Mouse (Mus musculus) lung, embryonic 15.5 days (tissue): Measurements from ENCODE around the gene Gm10722. TPM values are rescaled to one million over a fixed set of nuclear protein-coding genes. Genes with fewer than 3 reads are reported as not detected.
"Not testable (repeated sequence)": the region's sequence is repeated elsewhere in the genome, so short reads cannot be mapped to it uniquely, and the experiment has no call there.

Source experiments
- ATAC-seq: fragments of 200-750 bp; cut with Nextera tagmentation; 2 replicates; pipeline ENCODE4 v1.8.0; 2017; ENCODE audit warnings: moderate number of reproducible peaks, borderline replicate concordance; ENCODE audit not compliant: low FRiP score, low TSS enrichment; ENCODE audit errors: extremely low read depth
- H3K27ac ChIP-seq: fragments of 300-500 bp; sonication (generic); 2 replicates; pipeline ENCODE4 v1.5.1; 2015; ENCODE audit warnings: moderate library complexity, mild to moderate bottlenecking, inconsistent platforms
- H3K27me3 ChIP-seq: fragments of 300-500 bp; sonication (generic); 2 replicates; pipeline ENCODE4 v1.6.1; 2015; ENCODE audit warnings: inconsistent platforms
- H3K36me3 ChIP-seq: fragments of 300-500 bp; sonication (generic); 2 replicates; pipeline ENCODE4 v1.6.1; 2015; ENCODE audit warnings: inconsistent platforms
- H3K4me1 ChIP-seq: fragments of 300-500 bp; sonication (generic); 2 replicates; pipeline ENCODE4 v1.6.1; 2015; ENCODE audit warnings: inconsistent platforms
- H3K4me2 ChIP-seq: fragments of 300-500 bp; sonication (generic); 2 replicates; pipeline ENCODE4 v1.6.1; 2015; ENCODE audit warnings: inconsistent platforms, mild to moderate bottlenecking, moderate library complexity
- H3K4me3 ChIP-seq: fragments of 300-500 bp; sonication (generic); 2 replicates; pipeline ENCODE4 v1.5.1; 2015; ENCODE audit warnings: mild to moderate bottlenecking, inconsistent platforms
- H3K9ac ChIP-seq: fragments of 300-500 bp; sonication (generic); 2 replicates; pipeline ENCODE4 v1.6.1; 2015; ENCODE audit warnings: inconsistent platforms
- H3K9me3 ChIP-seq: fragments of 300-500 bp; sonication (generic); 2 replicates; pipeline ENCODE4 v1.6.1; 2016; ENCODE audit warnings: inconsistent platforms
- WGBS: fragments of 180-500 bp; shearing (Covaris S2); methylation state at CpG from one replicate; pipeline ENCODE4 v1.1.7; 2015; 5-methylcytosine and 5-hydroxymethylcytosine counted together
- polyA plus RNA-seq: library from polyadenylated mRNA; unstranded; fragments of >200 nt; fragmentation: Nextera tagmentation; extraction: Ambion mirVana; gene quantifications from 2 replicates; pipeline ENCODE4 v1.2.1, GENCODE M21; 2015

The Gm10722 gene
- polyA plus RNA-seq, 1 experiment from 2014 or later = not detected

DNA sequence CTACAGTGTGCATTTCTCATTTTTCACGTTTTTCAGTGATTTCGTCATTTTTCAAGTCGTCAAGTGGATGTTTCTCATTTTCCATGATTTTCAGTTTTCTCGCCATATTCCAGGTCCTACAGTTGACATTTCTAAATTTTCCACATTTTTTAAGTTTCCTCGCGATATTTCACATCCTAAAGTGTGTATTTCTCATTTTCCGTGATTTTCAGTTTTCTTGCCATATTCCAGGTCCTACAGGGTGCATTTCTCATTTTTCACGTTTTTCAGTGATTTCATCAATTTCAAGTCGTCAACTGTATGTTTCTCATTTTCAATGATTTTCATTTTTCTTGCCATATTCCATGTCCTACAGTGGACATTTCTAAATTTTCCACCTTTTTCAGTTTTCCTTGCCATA is 16.4 kb downstream of the Gm10722 start, which contains the start of gene Gm10719:
Gene Gm10719, plus strand, starts transcription at position 301 of the 400 bp plus-strand sequence.
- not testable (repeated sequence) for H3K4me3 ChIP-seq, H3K4me2 ChIP-seq, H3K27ac ChIP-seq, ATAC-seq, H3K9me3 ChIP-seq, H3K27me3 ChIP-seq, H3K36me3 ChIP-seq, H3K4me1 ChIP-seq, H3K9ac ChIP-seq
- WGBS = 71% methylated on average over 1 of the region's 9 CpGs

DNA sequence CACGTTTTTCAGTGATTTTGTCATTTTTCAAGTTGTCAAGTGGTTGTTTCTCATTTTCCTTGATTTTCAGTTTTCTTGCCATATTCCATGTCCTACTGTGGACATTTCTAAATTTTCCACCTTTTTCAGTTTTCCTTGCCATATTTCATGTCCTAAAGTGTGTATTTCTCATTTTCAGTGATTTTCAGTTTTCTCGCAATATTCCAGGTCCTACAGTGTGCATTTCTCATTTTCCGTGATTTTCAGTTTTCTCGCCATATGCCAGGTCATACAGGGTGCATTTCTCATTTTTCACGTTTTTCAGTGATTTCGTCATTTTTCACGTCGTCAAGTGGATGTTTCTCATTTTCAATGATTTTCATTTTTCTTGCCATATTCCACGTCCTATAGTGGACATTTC is 18.2 kb downstream of the Gm10722 start:
- not testable (repeated sequence) for H3K4me2 ChIP-seq, H3K36me3 ChIP-seq, H3K27ac ChIP-seq, ATAC-seq, H3K9ac ChIP-seq, H3K27me3 ChIP-seq, H3K9me3 ChIP-seq, H3K4me1 ChIP-seq, H3K4me3 ChIP-seq
- WGBS = 61% methylated on average over 9 of the region's 9 CpGs

DNA sequence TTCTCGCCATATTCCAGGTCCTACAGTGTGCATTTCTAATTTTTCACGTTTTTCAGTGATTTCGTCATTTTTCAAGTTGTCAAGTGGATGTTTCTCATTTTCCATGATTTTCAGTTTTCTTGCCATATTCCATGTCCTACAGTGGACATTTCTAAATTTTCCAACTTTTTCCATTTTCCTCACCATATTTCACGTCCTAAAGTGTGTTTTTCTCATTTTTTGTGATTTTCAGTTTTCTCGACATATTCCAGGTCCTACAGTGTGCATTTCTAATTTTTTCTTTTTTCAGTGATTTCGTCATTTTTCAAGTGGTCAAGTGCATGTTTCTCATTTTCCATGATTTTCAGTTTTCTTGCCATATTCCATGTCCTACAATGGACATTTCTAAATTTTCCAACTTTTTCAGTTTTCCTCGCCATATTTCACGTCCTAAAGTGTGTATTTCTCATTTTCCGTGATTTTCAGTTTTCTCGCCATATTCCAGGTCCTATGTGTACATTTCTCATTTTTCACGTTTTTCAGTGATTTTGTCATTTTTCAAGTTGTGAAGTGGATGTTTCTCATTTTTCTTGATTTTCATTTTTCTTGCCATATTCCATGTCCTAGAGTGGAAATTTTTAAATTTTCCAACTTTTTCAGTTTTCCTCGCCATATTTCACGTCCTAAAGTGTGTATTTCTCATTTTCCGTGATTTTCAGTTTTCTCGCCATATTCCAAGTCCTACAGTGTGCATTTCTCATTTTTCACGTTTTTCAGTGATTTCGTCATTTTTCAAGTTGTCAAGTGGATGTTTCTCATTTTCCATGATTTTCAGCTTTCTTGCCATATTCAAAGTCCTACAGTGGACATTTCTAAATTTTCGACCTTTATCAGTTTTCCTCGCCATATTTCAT is 19.4 kb downstream of the Gm10722 start:
- not testable (repeated sequence) for H3K9ac ChIP-seq, H3K4me1 ChIP-seq, H3K36me3 ChIP-seq, H3K27ac ChIP-seq, H3K4me2 ChIP-seq, H3K9me3 ChIP-seq, H3K4me3 ChIP-seq, H3K27me3 ChIP-seq
- 75% methylated on average over 17 of the region's 19 CpGs for WGBS
- peak; percentile 66; the same call in 1 of the 2 replicates for ATAC-seq

DNA sequence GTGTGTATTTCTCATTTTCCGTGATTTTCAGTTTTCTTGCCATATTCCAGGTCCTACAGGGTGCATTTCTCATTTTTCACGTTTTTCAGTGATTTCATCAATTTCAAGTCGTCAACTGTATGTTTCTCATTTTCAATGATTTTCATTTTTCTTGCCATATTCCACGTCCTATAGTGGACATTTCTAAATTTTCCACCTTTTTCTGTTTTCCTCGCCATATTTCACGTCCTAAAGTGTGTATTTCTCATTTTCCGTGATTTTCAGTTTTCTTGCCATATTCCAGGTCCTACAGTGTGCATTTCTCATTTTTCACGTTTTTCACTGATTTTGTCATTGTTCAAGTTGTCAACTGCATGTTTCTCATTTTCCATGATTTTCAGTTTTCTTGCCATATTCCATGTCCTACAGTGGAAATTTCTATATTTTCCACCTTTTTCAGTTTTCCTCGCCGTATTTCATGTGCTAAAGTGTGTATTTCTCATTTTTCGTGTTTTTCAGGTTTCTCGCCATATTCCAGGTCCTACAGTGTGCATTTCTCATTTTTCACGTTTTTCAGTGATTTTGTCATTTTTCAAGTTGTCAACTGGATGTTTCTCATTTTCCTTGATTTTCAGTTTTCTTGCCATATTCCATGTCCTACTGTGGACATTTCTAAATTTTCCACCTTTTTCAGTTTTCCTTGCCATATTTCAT is 21.7 kb downstream of the Gm10722 start:
- H3K27ac ChIP-seq, H3K36me3 ChIP-seq, H3K9ac ChIP-seq, H3K4me1 ChIP-seq, H3K4me3 ChIP-seq, H3K27me3 ChIP-seq, H3K4me2 ChIP-seq, H3K9me3 ChIP-seq, ATAC-seq: not testable (repeated sequence)
- 76% methylated on average over 11 of the region's 13 CpGs for WGBS

DNA sequence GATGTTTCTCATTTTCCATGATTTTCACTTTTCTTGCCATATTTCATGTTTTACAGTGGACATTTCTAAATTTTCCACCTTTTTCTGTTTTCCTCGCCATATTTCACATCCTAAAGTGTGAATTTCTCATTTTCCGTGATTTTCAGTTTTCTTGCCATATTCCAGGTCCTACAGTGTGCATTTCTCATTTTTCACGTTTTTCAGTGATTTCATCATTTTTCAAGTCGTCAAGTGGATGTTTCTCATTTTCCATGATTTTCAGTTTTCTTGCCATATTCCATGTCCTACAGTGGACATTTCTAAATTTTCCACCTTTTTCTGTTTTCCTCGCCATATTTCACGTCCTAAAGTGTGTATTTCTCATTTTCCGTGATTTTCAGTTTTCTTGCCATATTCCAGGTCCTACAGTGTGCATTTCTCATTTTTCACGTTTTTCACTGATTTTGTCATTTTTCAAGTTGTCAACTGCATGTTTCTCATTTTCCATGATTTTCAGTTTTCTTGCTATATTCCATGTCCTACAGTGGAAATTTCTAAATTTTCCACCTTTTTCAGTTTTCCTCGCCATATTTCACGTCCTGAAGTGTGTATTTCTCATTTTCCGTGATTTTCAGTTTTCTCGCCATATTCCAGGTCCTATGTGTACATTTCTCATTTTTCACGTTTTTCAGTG is 22.7 kb downstream of the Gm10722 start, which contains the start of gene Gm10718:
Gene Gm10718, plus strand, starts transcription at position 236 of the 673 bp plus-strand sequence.
- H3K36me3 ChIP-seq, H3K4me2 ChIP-seq, H3K4me1 ChIP-seq, H3K9me3 ChIP-seq, H3K9ac ChIP-seq, H3K27ac ChIP-seq, H3K4me3 ChIP-seq, ATAC-seq, H3K27me3 ChIP-seq: not testable (repeated sequence)
- 73% methylated on average over 12 of the region's 13 CpGs for WGBS

DNA sequence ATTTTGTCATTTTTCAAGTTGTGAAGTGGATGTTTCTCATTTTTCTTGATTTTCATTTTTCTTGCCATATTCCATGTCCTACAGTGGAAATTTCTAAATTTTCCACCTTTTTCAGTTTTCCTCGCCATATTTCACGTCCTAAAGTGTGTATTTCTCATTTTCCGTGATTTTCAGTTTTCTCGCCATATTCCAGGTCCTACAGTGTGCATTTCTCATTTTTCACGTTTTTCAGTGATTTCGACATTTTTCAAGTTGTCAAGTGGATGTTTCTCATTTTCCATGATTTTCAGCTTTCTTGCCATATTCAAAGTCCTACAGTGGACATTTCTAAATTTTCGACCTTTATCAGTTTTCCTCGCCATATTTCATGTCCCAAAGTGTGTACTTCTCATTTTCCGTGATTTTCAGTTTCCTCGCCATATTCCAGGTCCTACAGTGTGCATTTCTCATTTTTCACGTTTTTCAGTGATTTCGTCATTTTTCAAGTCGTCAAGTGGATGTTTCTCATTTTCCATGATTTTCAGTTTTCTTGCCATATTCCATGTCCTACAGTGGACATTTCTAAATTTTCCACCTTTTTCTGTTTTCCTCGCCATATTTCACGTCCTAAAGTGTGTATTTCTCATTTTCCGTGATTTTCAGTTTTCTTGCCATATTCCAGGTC is 23.4 kb downstream of the Gm10722 start:
- not testable (repeated sequence) for H3K27me3 ChIP-seq, ATAC-seq, H3K9ac ChIP-seq, H3K36me3 ChIP-seq, H3K27ac ChIP-seq, H3K9me3 ChIP-seq, H3K4me1 ChIP-seq, H3K4me3 ChIP-seq, H3K4me2 ChIP-seq
- WGBS = 74% methylated on average over 16 of the region's 16 CpGs

DNA sequence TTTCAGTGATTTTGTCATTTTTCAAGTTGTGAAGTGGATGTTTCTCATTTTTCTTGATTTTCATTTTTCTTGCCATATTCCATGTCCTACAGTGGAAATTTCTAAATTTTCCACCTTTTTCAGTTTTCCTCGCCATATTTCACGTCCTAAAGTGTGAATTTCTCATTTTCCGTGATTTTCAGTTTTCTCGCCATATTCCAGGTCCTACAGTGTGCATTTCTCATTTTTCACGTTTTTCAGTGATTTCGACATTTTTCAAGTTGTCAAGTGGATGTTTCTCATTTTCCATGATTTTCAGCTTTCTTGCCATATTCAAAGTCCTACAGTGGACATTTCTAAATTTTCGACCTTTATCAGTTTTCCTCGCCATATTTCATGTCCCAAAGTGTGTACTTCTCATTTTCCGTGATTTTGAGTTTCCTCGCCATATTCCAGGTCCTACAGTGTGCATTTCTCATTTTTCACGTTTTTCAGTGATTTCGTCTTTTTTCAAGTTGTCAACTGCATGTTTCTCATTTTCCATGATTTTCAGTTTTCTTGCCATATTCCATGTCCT is 24.3 kb downstream of the Gm10722 start, which contains the start of gene Gm10717:
Gene Gm10717, plus strand, starts transcription at position 506 of the 556 bp plus-strand sequence.
- H3K4me2 ChIP-seq, H3K4me1 ChIP-seq, ATAC-seq, H3K9me3 ChIP-seq, H3K27me3 ChIP-seq, H3K9ac ChIP-seq, H3K36me3 ChIP-seq, H3K27ac ChIP-seq, H3K4me3 ChIP-seq: not testable (repeated sequence)
- 72% methylated on average over 12 of the region's 12 CpGs for WGBS

DNA sequence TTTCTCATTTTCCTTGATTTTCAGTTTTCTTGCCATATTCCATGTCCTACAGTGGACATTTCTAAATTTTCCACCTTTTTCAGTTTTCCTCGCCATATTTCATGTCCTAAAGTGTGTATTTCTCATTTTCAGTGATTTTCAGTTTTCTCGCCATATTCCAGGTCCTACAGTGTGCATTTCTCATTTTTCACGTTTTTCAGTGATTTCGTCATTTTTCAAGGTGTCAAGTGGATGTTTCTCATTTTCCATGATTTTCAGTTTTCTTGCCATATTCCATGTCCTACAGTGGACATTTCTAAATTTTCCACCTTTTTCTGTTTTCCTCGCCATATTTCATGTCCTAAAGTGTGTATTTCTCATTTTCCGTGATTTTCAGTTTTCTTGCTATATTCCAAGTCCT is 24.9 kb downstream of the Gm10722 start:
- not testable (repeated sequence) for H3K4me3 ChIP-seq, H3K36me3 ChIP-seq, H3K27ac ChIP-seq, H3K27me3 ChIP-seq, H3K4me1 ChIP-seq, H3K9me3 ChIP-seq, H3K9ac ChIP-seq, H3K4me2 ChIP-seq, ATAC-seq
- 65% methylated on average over 6 of the region's 6 CpGs for WGBS

DNA sequence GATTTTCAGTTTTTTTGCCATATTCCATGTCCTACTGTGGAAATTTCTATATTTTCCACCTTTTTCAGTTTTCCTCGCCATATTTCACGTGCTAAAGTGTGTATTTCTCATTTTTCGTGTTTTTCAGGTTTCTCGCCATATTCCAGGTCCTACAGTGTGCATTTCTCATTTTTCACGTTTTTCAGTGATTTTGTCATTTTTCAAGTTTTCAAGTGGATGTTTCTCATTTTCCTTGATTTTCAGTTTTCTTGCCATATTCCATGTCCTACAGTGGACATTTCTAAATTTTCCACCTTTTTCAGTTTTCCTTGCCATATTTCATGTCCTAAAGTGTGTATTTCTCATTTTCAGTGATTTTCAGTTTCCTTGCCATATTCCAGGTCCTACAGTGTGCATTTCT is 25.4 kb downstream of the Gm10722 start:
- WGBS = 71% methylated on average over 5 of the region's 5 CpGs
- H3K27ac ChIP-seq, H3K4me3 ChIP-seq, H3K4me1 ChIP-seq, ATAC-seq, H3K36me3 ChIP-seq, H3K9me3 ChIP-seq, H3K4me2 ChIP-seq, H3K27me3 ChIP-seq, H3K9ac ChIP-seq: not testable (repeated sequence)

DNA sequence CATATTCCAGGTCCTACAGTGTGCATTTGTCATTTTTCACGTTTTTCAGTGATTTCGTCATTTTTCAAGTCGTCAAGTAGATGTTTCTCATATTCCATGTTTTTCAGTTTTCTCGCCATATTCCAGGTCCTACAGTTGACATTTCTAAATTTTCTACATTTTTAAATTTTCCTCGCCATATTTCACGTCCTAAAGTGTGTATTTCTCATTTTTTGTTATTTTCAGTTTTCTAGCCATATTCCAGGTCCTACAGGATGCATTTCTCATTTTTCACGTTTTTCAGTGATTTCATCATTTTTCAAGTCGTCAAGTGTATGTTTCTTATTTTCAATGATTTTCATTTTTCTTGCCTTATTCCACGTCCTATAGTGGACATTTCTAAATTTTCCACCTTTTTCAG is 26.0 kb downstream of the Gm10722 start:
- not testable (repeated sequence) for H3K4me2 ChIP-seq, H3K9me3 ChIP-seq, ATAC-seq, H3K27me3 ChIP-seq, H3K36me3 ChIP-seq, H3K4me1 ChIP-seq, H3K9ac ChIP-seq, H3K4me3 ChIP-seq, H3K27ac ChIP-seq
- 65% methylated on average over 9 of the region's 9 CpGs for WGBS

DNA sequence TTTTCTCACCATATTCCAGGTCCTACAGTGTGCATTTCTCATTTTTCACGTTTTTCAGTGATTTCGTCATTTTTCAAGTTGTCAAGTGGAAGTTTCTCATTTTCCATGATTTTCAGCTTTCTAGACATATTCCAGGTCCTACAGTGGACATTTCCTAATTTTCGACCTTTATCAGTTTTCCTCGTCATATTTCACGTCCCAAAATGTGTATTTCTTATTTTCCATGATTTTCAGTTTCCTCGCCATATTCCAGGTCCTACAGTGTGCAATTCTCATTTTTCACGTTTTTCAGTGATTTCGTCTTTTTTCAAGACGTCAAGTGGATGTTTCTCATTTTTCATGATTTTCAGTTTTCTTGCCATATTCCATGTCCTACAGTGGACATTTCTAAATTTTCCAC is 26.5 kb downstream of the Gm10722 start:
- not testable (repeated sequence) for ATAC-seq, H3K4me1 ChIP-seq, H3K27ac ChIP-seq, H3K9ac ChIP-seq, H3K36me3 ChIP-seq, H3K9me3 ChIP-seq, H3K27me3 ChIP-seq, H3K4me3 ChIP-seq, H3K4me2 ChIP-seq
- 68% methylated on average over 9 of the region's 9 CpGs for WGBS
